Mouse (Mus musculus): ENCODE results near the gene 2210010C04Rik. TPM values are rescaled to one million over a fixed set of nuclear protein-coding genes. Genes with fewer than 3 reads are reported as not detected.

Gene 2210010C04Rik
- not detected in 2 replicates for polyA plus RNA-seq (2014; fragmentation: Nextera tagmentation; extraction: Ambion mirVana)

DNA sequence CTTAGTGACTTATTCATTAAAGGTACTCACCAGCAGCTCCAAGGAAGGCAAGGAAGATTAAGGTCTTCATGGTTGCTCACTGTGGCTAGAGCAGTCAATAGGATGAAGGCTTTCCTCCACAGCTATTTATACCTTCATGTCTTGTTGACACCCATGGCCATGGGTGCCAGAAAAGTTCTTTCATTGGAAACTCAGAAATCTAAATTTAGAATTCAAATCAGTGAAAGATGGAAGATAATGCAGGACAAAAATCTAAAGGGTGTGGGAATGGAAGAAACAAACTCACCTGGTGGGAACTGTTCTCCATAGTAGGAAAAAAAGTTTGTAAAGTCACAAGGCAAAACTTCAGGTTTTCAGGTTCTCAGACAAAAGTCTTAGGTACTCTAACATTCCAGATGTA is at the start of gene 2210010C04Rik:
TSS of gene 2210010C04Rik (minus strand) at position 101 of the 400 bp plus-strand sequence.
- no peak within 1 kb of the TSS for H3K4me2 ChIP-seq (ENCODE audit: low read depth)

DNA sequence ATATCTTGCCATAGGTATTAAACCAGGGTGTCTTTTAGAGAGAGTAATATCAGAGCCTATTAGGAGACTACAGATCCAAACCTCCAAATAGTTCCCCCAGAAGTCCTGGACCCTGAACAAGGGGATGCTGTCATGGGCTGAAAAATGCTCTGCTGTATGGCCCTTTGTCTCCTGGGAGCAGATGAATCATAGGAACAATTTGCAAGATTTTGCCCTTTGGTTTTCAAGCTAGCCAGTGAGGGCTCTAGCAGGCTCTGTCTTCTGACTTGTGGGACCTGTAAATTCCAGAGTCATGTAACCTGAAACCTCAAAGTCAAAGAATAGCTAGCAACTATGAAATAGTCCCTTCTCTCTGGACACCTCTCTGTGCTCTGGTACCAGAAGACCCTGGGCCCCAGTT is 44.8 kb upstream of the 2210010C04Rik start:
- Histone ChIP-seq H3K27ac (ENCODE audit: low read depth, low read length) (no peak overlapping the region), H3K4me2 (ENCODE audit: low read depth) (no peak overlapping the region), H3K27me3 (ENCODE audit: control insufficient read depth, insufficient read depth, low read length) (no peaks in the 10 kb centered on the region), H3K4me3 (ENCODE audit: low read depth, low read length) (no peak overlapping the region), H3K36me3 (ENCODE audit: control insufficient read depth, insufficient read depth, low read length) (no peaks in the 10 kb centered on the region), H3K4me1 (ENCODE audit: control insufficient read depth, insufficient read depth, low read length) (no peaks in the 10 kb centered on the region; the same call in 1 of the 2 replicates), H3K9me3 (ENCODE audit: control insufficient read depth, low read length) (no peaks in the 10 kb centered on the region), H3K9ac (ENCODE audit: low read length) (no peak overlapping the region)
- ATAC-seq (ENCODE audit: insufficient read depth, low FRiP score, low TSS enrichment) (no peak), DNase-seq (ENCODE audit: low spot score) (no peak)

More for the DNA sequence above, at the start of gene 2210010C04Rik:
- no peak within 1 kb of the TSS for H3K9ac ChIP-seq (ENCODE audit: low read length)
- DNase-seq (ENCODE audit: low spot score) (no peak), ATAC-seq (ENCODE audit: insufficient read depth, low FRiP score, low TSS enrichment) (no peak)
- no peaks in the 10 kb centered on the region for H3K36me3 ChIP-seq (ENCODE audit: control insufficient read depth, insufficient read depth, low read length)
- H3K4me1 ChIP-seq (ENCODE audit: control insufficient read depth, insufficient read depth, low read length), result no peaks in the 10 kb centered on the region
- H3K4me3 ChIP-seq (ENCODE audit: low read depth, low read length), result no peak within 1 kb of the TSS
- H3K9me3 ChIP-seq (ENCODE audit: control insufficient read depth, low read length), result no peaks in the 10 kb centered on the region
- no peak within 1 kb of the TSS for H3K27ac ChIP-seq (ENCODE audit: low read depth, low read length)
- no peaks in the 10 kb centered on the region for H3K27me3 ChIP-seq (ENCODE audit: control insufficient read depth, insufficient read depth, low read length)

- H3K9ac ChIP-seq (ENCODE audit: low read length), result no peak overlapping the region
- no peaks in the 10 kb centered on the region; the same call in 1 of the 2 replicates for H3K4me1 ChIP-seq (ENCODE audit: control insufficient read depth, insufficient read depth, low read length)
- DNase-seq (ENCODE audit: low spot score) (no peak), ATAC-seq (ENCODE audit: insufficient read depth, low FRiP score, low TSS enrichment) (peak; percentile 57; the same call in 1 of the 2 replicates)
- no peak overlapping the region for H3K27ac ChIP-seq (ENCODE audit: low read depth, low read length)
- WGBS, result 52% methylated on average over 3 of the region's 3 CpGs
- no peaks in the 10 kb centered on the region for H3K36me3 ChIP-seq (ENCODE audit: control insufficient read depth, insufficient read depth, low read length)
- no peak overlapping the region for H3K4me3 ChIP-seq (ENCODE audit: low read depth, low read length)
- no peaks in the 10 kb centered on the region for H3K9me3 ChIP-seq (ENCODE audit: control insufficient read depth, low read length)
- no peak overlapping the region for H3K4me2 ChIP-seq (ENCODE audit: low read depth)
- H3K27me3 ChIP-seq (ENCODE audit: control insufficient read depth, insufficient read depth, low read length), result no peaks in the 10 kb centered on the region
Observed at GRCm38 (mm10) chr6:41078539-41079303, 43.4 kb upstream of the 2210010C04Rik start.

DNA sequence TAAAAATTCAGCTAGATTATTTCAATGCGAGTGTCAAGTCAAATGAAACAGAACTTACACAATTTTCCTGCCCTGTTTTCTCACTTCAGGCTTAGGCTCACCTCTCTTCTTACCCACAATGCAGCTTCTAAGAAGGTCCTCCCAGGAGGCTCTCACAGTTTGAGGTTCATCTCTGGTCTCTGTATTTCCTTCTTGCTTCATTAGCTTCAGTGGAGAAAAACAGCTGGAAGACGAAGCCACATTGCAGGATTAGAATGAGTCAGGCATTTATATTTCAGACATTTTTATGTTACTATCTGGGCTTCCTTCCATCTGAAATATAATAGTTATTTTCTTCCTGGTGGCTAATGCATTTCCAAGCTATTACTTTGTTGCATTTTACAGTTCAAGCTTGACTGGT is 40.4 kb upstream of the 2210010C04Rik start:
- 64% methylated on average over 2 of the region's 2 CpGs for WGBS
- no peak overlapping the region for H3K4me3 ChIP-seq (ENCODE audit: low read depth, low read length)
- H3K4me1 ChIP-seq (ENCODE audit: control insufficient read depth, insufficient read depth, low read length), result no peaks in the 10 kb centered on the region; the same call in 1 of the 2 replicates
- no peaks in the 10 kb centered on the region for H3K36me3 ChIP-seq (ENCODE audit: control insufficient read depth, insufficient read depth, low read length)
- H3K27ac ChIP-seq (ENCODE audit: low read depth, low read length), result no peak overlapping the region
- DNase-seq (ENCODE audit: low spot score), result no peak
- H3K4me2 ChIP-seq (ENCODE audit: low read depth), result no peak overlapping the region
- no peak for ATAC-seq (ENCODE audit: insufficient read depth, low FRiP score, low TSS enrichment)
- no peaks in the 10 kb centered on the region for H3K27me3 ChIP-seq (ENCODE audit: control insufficient read depth, insufficient read depth, low read length)
- no peaks in the 10 kb centered on the region for H3K9me3 ChIP-seq (ENCODE audit: control insufficient read depth, low read length)
- H3K9ac ChIP-seq (ENCODE audit: low read length), result no peak overlapping the region

GRCm38 (mm10) chr6:41063332-41063731 is 28.0 kb upstream of the 2210010C04Rik start:
- no peaks in the 10 kb centered on the region for H3K36me3 ChIP-seq (ENCODE audit: control insufficient read depth, insufficient read depth, low read length)
- no peak for DNase-seq (ENCODE audit: low spot score)

GRCm38 (mm10) chr6:41062746-41063145 is 27.4 kb upstream of the 2210010C04Rik start:
- Histone ChIP-seq H3K9ac (ENCODE audit: low read length) (no peak overlapping the region), H3K4me2 (ENCODE audit: low read depth) (no peak overlapping the region), H3K36me3 (ENCODE audit: control insufficient read depth, insufficient read depth, low read length) (no peaks in the 10 kb centered on the region), H3K27ac (ENCODE audit: low read depth, low read length) (no peak overlapping the region), H3K9me3 (ENCODE audit: control insufficient read depth, low read length) (no peaks in the 10 kb centered on the region), H3K27me3 (ENCODE audit: control insufficient read depth, insufficient read depth, low read length) (no peaks in the 10 kb centered on the region), H3K4me3 (ENCODE audit: low read depth, low read length) (no peak overlapping the region), H3K4me1 (ENCODE audit: control insufficient read depth, insufficient read depth, low read length) (no peaks in the 10 kb centered on the region)
- DNase-seq (ENCODE audit: low spot score) (no peak), ATAC-seq (ENCODE audit: insufficient read depth, low FRiP score, low TSS enrichment) (no peak)
- 88% methylated on average over 3 of the region's 3 CpGs for WGBS

More at GRCm38 (mm10) chr6:41063332-41063731, 28.0 kb upstream of the 2210010C04Rik start:
- no peak for ATAC-seq (ENCODE audit: insufficient read depth, low FRiP score, low TSS enrichment)
- no peaks in the 10 kb centered on the region for H3K4me1 ChIP-seq (ENCODE audit: control insufficient read depth, insufficient read depth, low read length)
- H3K9me3 ChIP-seq (ENCODE audit: control insufficient read depth, low read length), result no peaks in the 10 kb centered on the region
- no peak overlapping the region for H3K4me3 ChIP-seq (ENCODE audit: low read depth, low read length)
- H3K9ac ChIP-seq (ENCODE audit: low read length), result no peak overlapping the region
- no peak overlapping the region for H3K27ac ChIP-seq (ENCODE audit: low read depth, low read length)
- no peaks in the 10 kb centered on the region for H3K27me3 ChIP-seq (ENCODE audit: control insufficient read depth, insufficient read depth, low read length)
- 93% methylated on average over 6 of the region's 6 CpGs for WGBS
- no peak overlapping the region for H3K4me2 ChIP-seq (ENCODE audit: low read depth)

DNA sequence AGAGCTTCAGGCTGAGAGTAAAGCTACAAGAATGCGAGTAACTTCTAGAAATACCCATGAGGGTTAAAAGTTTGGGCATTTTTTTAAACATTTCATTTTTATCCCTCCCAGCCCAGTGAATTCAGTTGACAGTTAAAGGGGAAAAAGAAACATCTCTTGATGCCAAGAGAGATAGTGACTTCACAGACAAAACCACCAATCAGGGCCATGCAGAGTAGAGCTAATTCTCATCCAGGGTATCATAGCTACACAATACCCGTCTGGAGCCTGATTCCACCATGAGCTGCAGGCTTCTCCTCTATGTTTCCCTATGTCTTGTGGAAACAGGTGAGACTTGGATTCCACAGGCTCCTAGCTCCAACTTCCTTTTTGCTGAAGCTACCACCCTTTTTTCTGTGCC is 26.8 kb upstream of the 2210010C04Rik start:
- Histone ChIP-seq H3K9ac (ENCODE audit: low read length) (no peak overlapping the region), H3K4me1 (ENCODE audit: control insufficient read depth, insufficient read depth, low read length) (no peaks in the 10 kb centered on the region), H3K27me3 (ENCODE audit: control insufficient read depth, insufficient read depth, low read length) (no peaks in the 10 kb centered on the region), H3K36me3 (ENCODE audit: control insufficient read depth, insufficient read depth, low read length) (no peaks in the 10 kb centered on the region), H3K4me2 (ENCODE audit: low read depth) (no peak overlapping the region), H3K27ac (ENCODE audit: low read depth, low read length) (no peak overlapping the region), H3K9me3 (ENCODE audit: control insufficient read depth, low read length) (no peaks in the 10 kb centered on the region), H3K4me3 (ENCODE audit: low read depth, low read length) (no peak overlapping the region)
- 87% methylated on average over 2 of the region's 2 CpGs for WGBS
- no peak for DNase-seq (ENCODE audit: low spot score)
- ATAC-seq (ENCODE audit: insufficient read depth, low FRiP score, low TSS enrichment), result no peak

GRCm38 (mm10) chr6:41061085-41061484 is 25.8 kb upstream of the 2210010C04Rik start:
- WGBS, result 77% methylated on average over 5 of the region's 5 CpGs
- H3K9me3 ChIP-seq (ENCODE audit: control insufficient read depth, low read length), result no peaks in the 10 kb centered on the region
- no peak overlapping the region for H3K9ac ChIP-seq (ENCODE audit: low read length)
- ATAC-seq (ENCODE audit: insufficient read depth, low FRiP score, low TSS enrichment), result no peak
- DNase-seq (ENCODE audit: low spot score), result no peak
- H3K36me3 ChIP-seq (ENCODE audit: control insufficient read depth, insufficient read depth, low read length), result no peaks in the 10 kb centered on the region
- no peak overlapping the region for H3K4me3 ChIP-seq (ENCODE audit: low read depth, low read length)
- H3K27ac ChIP-seq (ENCODE audit: low read depth, low read length), result no peak overlapping the region
- H3K4me2 ChIP-seq (ENCODE audit: low read depth), result no peak overlapping the region
- H3K4me1 ChIP-seq (ENCODE audit: control insufficient read depth, insufficient read depth, low read length), result no peaks in the 10 kb centered on the region
- H3K27me3 ChIP-seq (ENCODE audit: control insufficient read depth, insufficient read depth, low read length), result no peaks in the 10 kb centered on the region

GRCm38 (mm10) chr6:41057653-41058052 is 22.3 kb upstream of the 2210010C04Rik start:
- no peak overlapping the region for H3K9ac ChIP-seq (ENCODE audit: low read length)
- H3K4me2 ChIP-seq (ENCODE audit: low read depth), result no peak overlapping the region
- ATAC-seq (ENCODE audit: insufficient read depth, low FRiP score, low TSS enrichment) (no peak), DNase-seq (ENCODE audit: low spot score) (no peak)
- no peaks in the 10 kb centered on the region for H3K27me3 ChIP-seq (ENCODE audit: control insufficient read depth, insufficient read depth, low read length)
- no peak overlapping the region for H3K4me3 ChIP-seq (ENCODE audit: low read depth, low read length)
- H3K9me3 ChIP-seq (ENCODE audit: control insufficient read depth, low read length), result no peaks in the 10 kb centered on the region
- no peak overlapping the region for H3K27ac ChIP-seq (ENCODE audit: low read depth, low read length)
- no peaks in the 10 kb centered on the region for H3K36me3 ChIP-seq (ENCODE audit: control insufficient read depth, insufficient read depth, low read length)
- H3K4me1 ChIP-seq (ENCODE audit: control insufficient read depth, insufficient read depth, low read length), result no peaks in the 10 kb centered on the region
- WGBS, result 83% methylated on average over 5 of the region's 5 CpGs
